Mouse (Mus musculus) lung, postnatal 0 days (tissue): ENCODE results near the gene Gak.

Experiments used
- CTCF ChIP-seq: IDR thresholded peaks from 2 replicates; pipeline ENCODE4 v1.5.1; 2016; ENCODE audit warnings: antibody characterized with exemption, mild to moderate bottlenecking
- EP300 ChIP-seq: IDR thresholded peaks from 2 replicates; pipeline ENCODE4 v1.6.1; 2016; ENCODE audit warnings: antibody characterized with exemption, mild to moderate bottlenecking, control low read depth

DNA sequence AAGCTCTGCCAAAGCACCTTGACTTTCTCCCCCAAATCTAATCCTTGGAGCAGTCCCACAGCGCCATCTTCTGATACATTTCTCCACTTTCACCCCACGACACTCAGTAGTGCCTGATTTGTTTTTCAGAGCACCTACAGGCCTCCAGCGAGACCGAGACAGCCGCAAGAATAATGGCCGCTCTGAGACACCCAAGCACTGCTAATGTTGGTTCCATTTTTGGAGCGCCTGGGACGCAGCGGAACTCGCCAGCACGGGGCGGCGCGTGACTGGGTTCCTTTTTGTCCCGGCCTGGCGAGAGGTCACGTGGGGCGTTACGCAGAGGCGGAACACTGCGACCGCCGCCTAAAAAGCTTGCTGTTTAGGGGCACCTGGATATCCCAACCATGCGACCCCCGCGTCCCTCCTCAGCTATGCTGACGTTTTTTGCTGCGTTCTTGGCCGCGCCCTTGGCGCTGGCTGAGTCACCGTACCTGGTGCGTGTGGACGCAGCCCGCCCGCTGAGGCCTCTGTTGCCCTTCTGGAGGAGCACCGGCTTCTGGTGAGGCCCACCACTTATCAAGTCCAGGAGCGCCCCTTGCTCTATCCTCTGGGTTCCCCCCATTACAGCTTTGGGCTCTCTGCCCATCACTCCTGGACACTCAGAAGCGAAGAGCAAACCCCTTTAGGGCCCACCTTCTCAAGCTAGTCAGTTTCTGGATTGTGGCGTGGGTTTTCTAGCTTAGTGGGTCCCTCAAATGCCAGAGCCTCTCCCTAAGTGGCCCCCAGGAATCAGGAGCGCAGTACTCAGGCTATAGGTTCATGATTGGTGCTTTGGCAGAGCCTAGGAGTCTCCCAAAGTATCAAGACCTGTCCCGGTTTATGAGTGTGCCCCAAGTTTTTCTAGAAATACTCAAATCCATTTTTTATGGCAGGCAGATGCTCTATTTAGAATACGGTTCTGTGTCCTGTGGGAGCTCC lies 39.7 kb upstream of the Gak start, which contains the start of gene Dgkq:
- TF ChIP-seq CTCF (peak; percentile 83), EP300 (no peak)
